Comparison of ENCODE assay signal across 10 mouse cellular contexts in genomic region chr7:34984526-34985133, GRCm38 (mm10).
A peak's percentile ranks its signal among the peaks of the same experiment; 100 is the strongest.
DNase-seq lines count a peak whose midpoint lies in the region; ATAC-seq and TF ChIP-seq lines count a peak whose summit lies in the region.
"Had no signal": no experiment of that assay in that cellular context is flagged by ENCODE, and none has a peak within 500 bp of the region (broad histone marks: within the 10 kb centered on the region; RNA-seq: fewer than 3 reads in every experiment).

No protein-coding gene starts in this region.

- H3K36me3 ChIP-seq in thymus, adult 2 months (ENCODE audit: control insufficient read depth, insufficient read depth, low read length) = no peaks in the 10 kb centered on the region
- H3K36me3 ChIP-seq in heart, embryonic 10.5 days = peaks cover 8% of the 10 kb centered on the region; the same call in 1 of the 2 replicates

- no peak for TF ChIP-seq CTCF in thymus, adult 2 months (IDR thresholded peaks at IDR 0.05; ENCODE audit: borderline replicate concordance, control insufficient read depth, extremely low read depth, insufficient read depth, low read length, poor library complexity)

- no peak overlapping the region for H3K4me3 ChIP-seq in thymus, adult 2 months (ENCODE audit: control insufficient read depth, insufficient read depth, low read length)
- H3K4me3 ChIP-seq in heart, embryonic 10.5 days = no peak overlapping the region
- H3K4me3 ChIP-seq: embryonic facial prominence, embryonic 13.5 days; midbrain, embryonic 12.5 days had no signal

- no peak for ATAC-seq in cerebellum, adult (ENCODE audit: insufficient number of reproducible peaks, low FRiP score, low TSS enrichment)
- ATAC-seq in megakaryocyte-erythroid progenitor cell, adult 5-6 weeks (replicated peaks; ENCODE audit: low FRiP score, low TSS enrichment, poor library complexity, severe bottlenecking) = no peak

- WGBS in thymus, adult 2 months = 6% methylated on average over 11 of the region's 11 CpGs
- 41% methylated on average over 11 of the region's 11 CpGs for WGBS in heart, embryonic 10.5 days

- H3K27me3 ChIP-seq in thymus, adult 2 months (ENCODE audit: control insufficient read depth, insufficient read depth, low read length) = no peaks in the 10 kb centered on the region
- H3K27me3 ChIP-seq in heart, embryonic 10.5 days (ENCODE audit: insufficient read depth, poor library complexity, severe bottlenecking) = no peaks in the 10 kb centered on the region
- H3K27me3 ChIP-seq: embryonic facial prominence, embryonic 13.5 days; midbrain, embryonic 12.5 days had no signal

- H3K27ac ChIP-seq in thymus, adult 2 months (ENCODE audit: control insufficient read depth, insufficient read depth, low read length) = peak overlapping the region; percentile 43; the same call in 1 of the 2 replicates
- peak overlapping the region; percentile 80 for H3K27ac ChIP-seq in heart, embryonic 10.5 days
- H3K27ac ChIP-seq: midbrain, embryonic 12.5 days had no signal

- DNase-seq in thymus, adult 2 months = no peak
- no peak for DNase-seq in thymus, postnatal 10 days (ENCODE audit: low spot score in 2 of 2)
- no peak for DNase-seq in heart, embryonic 10.5 days (ENCODE audit: low spot score)
- DNase-seq in liver = peak; percentile 42
- DNase-seq in left cerebral cortex, postnatal 10 days (ENCODE audit: extremely low spot score in 1 of 2, low spot score in 2 of 2) = no peak
- DNase-seq in layer of hippocampus, adult 9-11 months = no peak

- H3K9me3 ChIP-seq in heart, embryonic 10.5 days = no peaks in the 10 kb centered on the region
- H3K9me3 ChIP-seq: embryonic facial prominence, embryonic 13.5 days; midbrain, embryonic 12.5 days had no signal

- TF ChIP-seq POLR2A in thymus, adult 2 months (IDR thresholded peaks at IDR 0.05; ENCODE audit: control insufficient read depth, extremely low read depth, insufficient read depth, low read length, poor library complexity) = no peak

- intact Hi-C loops in left cerebral cortex, postnatal 10 days (cut with DNase I) = no loop called here

- peaks cover 16% of the 10 kb centered on the region for H3K4me1 ChIP-seq in thymus, adult 2 months (replicated peaks; ENCODE audit: control insufficient read depth, insufficient read depth, low read length)
- H3K4me1 ChIP-seq in heart, embryonic 10.5 days = peaks cover 44% of the 10 kb centered on the region
